Mouse (Mus musculus): ENCODE data around the gene Snrnp25.

- TF ChIP-seq CTCF (IDR thresholded peaks at IDR 0.05; ENCODE audit: control insufficient read depth, insufficient read depth, low read length) (no peak), POLR2A (IDR thresholded peaks at IDR 0.05; ENCODE audit: borderline replicate concordance, control insufficient read depth, low read depth, low read length) (no peak)
Measured at GRCm38 (mm10) chr11:32256146-32256545, 50.9 kb downstream of the Snrnp25 start.

Data from bone marrow, adult 2 months (tissue).